Mouse (Mus musculus) forebrain, embryonic 14.5 days (tissue): Measurements from ENCODE around the gene Heg1. TPM values are rescaled to one million over a fixed set of nuclear protein-coding genes. Genes with fewer than 3 reads are reported as not detected.

Experiments used
- ATAC-seq: fragments of 200-750 bp; cut with Nextera tagmentation; 2 replicates; pipeline ENCODE4 v1.8.0; 2017; ENCODE audit warnings: mild to moderate bottlenecking, moderate library complexity
- DNase-seq: peaks from one replicate; pipeline ENCODE4 v3.0.0-alpha.2; 2015; ENCODE audit warnings: low spot score
- H3K27ac ChIP-seq: fragments of 300-500 bp; sonication (generic); 2 replicates; pipeline ENCODE4 v1.5.1; 2014; ENCODE audit warnings: low read depth, mild to moderate bottlenecking, control low read depth, low read length, moderate library complexity
- H3K27me3 ChIP-seq: fragments of 300-500 bp; sonication (generic); replicated peaks from 2 replicates; pipeline ENCODE4 v1.6.1; 2014; ENCODE audit warnings: low read length, control low read depth, mixed read lengths; ENCODE audit not compliant: control insufficient read depth, insufficient read depth
- H3K36me3 ChIP-seq: fragments of 300-500 bp; sonication (generic); 2 replicates; pipeline ENCODE4 v1.6.1; 2014; ENCODE audit warnings: low read length, control low read depth; ENCODE audit not compliant: control insufficient read depth, insufficient read depth
- H3K4me1 ChIP-seq: fragments of 300-500 bp; sonication (generic); 2 replicates; pipeline ENCODE4 v1.6.1; 2014; ENCODE audit warnings: antibody characterized with exemption, low read length, control low read depth; ENCODE audit not compliant: control insufficient read depth, insufficient read depth
- H3K4me2 ChIP-seq: fragments of 300-500 bp; sonication (generic); 2 replicates; pipeline ENCODE4 v1.6.1; 2014; ENCODE audit warnings: mild to moderate bottlenecking, control low read depth, low read length
- H3K4me3 ChIP-seq: fragments of 300-500 bp; sonication (generic); 2 replicates; pipeline ENCODE4 v1.5.1; 2014; ENCODE audit warnings: low read depth, low read length, control low read depth
- H3K9ac ChIP-seq: fragments of 300-500 bp; sonication (generic); 2 replicates; pipeline ENCODE4 v1.6.1; 2014; ENCODE audit warnings: mild to moderate bottlenecking, low read length, control low read depth, moderate library complexity
- H3K9me3 ChIP-seq: fragments of 300-500 bp; sonication (generic); replicated peaks from 2 replicates; pipeline ENCODE4 v1.6.1; 2016; ENCODE audit warnings: low read length, control low read depth, mixed read lengths; ENCODE audit not compliant: control insufficient read depth
- whole genome bisulfite sequencing: fragments of 180-500 bp; shearing (Covaris S2); extraction: QIAGEN DNeasy Blood & Tissue Kit; methylation state at CpG from one replicate; pipeline ENCODE4 v1.1.7; 2014; 5-methylcytosine and 5-hydroxymethylcytosine counted together
- polyA plus RNA-seq: library from polyadenylated mRNA; unstranded; fragments of >200 nt; fragmentation: Nextera tagmentation; extraction: Ambion mirVana; gene quantifications from 2 replicates; pipeline ENCODE4 v1.2.1, GENCODE M21; 2014

Gene Heg1
- polyA plus RNA-seq, 1 experiment from 2014 or later = 15.0 TPM

GRCm38 (mm10) chr16:33662841-33663240, 21.3 kb upstream of the Heg1 start:
- no peak for DNase-seq
- H3K27ac ChIP-seq = no peak overlapping the region
- no peak overlapping the region for H3K4me2 ChIP-seq
- H3K9ac ChIP-seq = no peak overlapping the region
- WGBS = 94% methylated on average over 10 of the region's 10 CpGs
- H3K27me3 ChIP-seq = no peaks in the 10 kb centered on the region
- H3K9me3 ChIP-seq = no peaks in the 10 kb centered on the region
- no peak for ATAC-seq
- H3K4me3 ChIP-seq = no peak overlapping the region
- H3K36me3 ChIP-seq = no peaks in the 10 kb centered on the region
- H3K4me1 ChIP-seq = no peaks in the 10 kb centered on the region

GRCm38 (mm10) chr16:33666226-33666625, 17.9 kb upstream of the Heg1 start:
- no peaks in the 10 kb centered on the region for H3K36me3 ChIP-seq
- no peaks in the 10 kb centered on the region for H3K27me3 ChIP-seq
- no peaks in the 10 kb centered on the region for H3K4me1 ChIP-seq
- no peak overlapping the region for H3K4me3 ChIP-seq
- H3K9ac ChIP-seq = no peak overlapping the region
- 92% methylated on average over 6 of the region's 6 CpGs for WGBS
- H3K4me2 ChIP-seq = no peak overlapping the region
- no peaks in the 10 kb centered on the region for H3K9me3 ChIP-seq
- ATAC-seq = no peak
- no peak for DNase-seq
- H3K27ac ChIP-seq = no peak overlapping the region

DNA sequence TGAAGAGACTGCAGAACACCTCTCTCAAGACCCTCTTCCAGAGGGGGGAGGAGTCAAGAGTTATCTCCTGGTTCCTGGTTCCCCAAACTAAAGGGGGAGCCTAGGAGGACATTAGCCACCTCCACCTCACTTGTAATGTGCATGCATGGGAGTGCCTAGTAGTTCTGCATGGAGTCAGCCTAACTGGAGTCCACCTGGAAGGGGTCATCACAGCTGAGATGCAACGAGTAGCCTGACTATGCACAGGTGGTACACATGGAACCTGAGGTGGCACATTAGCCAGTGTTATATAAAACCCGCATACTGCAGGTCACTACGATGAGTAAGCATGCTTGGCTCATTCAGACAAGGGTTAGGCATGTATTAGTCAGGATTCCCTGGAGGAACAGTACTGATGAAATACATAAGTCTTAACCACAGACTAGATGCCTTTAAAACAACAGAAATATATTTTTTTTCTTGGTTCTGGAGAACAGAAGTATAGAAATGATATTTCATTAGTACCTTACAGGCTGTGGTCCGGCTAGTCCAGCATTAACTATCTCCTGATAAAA, 17.1 kb upstream of the Heg1 start:
- WGBS = 88% methylated on average over 4 of the region's 4 CpGs
- Histone ChIP-seq H3K27ac (no peak overlapping the region), H3K36me3 (no peaks in the 10 kb centered on the region), H3K4me1 (no peaks in the 10 kb centered on the region), H3K9ac (no peak overlapping the region), H3K4me3 (no peak overlapping the region), H3K9me3 (no peaks in the 10 kb centered on the region), H3K27me3 (no peaks in the 10 kb centered on the region), H3K4me2 (no peak overlapping the region)
- DNase-seq = no peak
- ATAC-seq = no peak

GRCm38 (mm10) chr16:33668448-33668847, 15.7 kb upstream of the Heg1 start:
- H3K27me3 ChIP-seq = no peaks in the 10 kb centered on the region
- H3K4me3 ChIP-seq = no peak overlapping the region
- H3K9me3 ChIP-seq = no peaks in the 10 kb centered on the region
- no peaks in the 10 kb centered on the region for H3K36me3 ChIP-seq
- H3K4me2 ChIP-seq = no peak overlapping the region
- ATAC-seq (no peak), DNase-seq (no peak)
- H3K4me1 ChIP-seq = no peaks in the 10 kb centered on the region
- 83% methylated on average over 2 of the region's 2 CpGs for WGBS
- no peak overlapping the region for H3K9ac ChIP-seq
- H3K27ac ChIP-seq = no peak overlapping the region

DNA sequence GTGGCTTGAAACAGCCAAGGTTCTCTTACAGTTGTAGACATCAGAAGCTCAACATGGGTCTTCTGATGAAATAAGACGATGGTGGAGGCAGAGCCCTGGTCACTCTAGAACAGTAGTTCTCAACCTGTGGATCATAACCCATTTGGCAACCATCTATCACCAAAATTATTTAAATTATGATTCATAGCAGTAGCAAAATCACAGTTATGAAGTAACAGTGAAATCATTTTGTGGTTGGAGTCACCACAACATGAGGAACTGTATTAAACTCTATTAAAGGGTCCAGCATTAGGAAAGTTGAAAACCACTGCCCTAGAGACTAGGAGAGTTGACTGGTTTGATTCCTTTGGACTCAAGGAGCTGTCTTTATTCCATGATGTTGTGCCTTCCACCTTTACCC, 15.1 kb upstream of the Heg1 start:
- no peaks in the 10 kb centered on the region for H3K4me1 ChIP-seq
- no peak for ATAC-seq
- 90% methylated on average over 1 of the region's 1 CpGs for WGBS

GRCm38 (mm10) chr16:33670340-33670739, 13.8 kb upstream of the Heg1 start:
- no peak for ATAC-seq
- H3K9me3 ChIP-seq = no peaks in the 10 kb centered on the region
- DNase-seq = no peak
- no peaks in the 10 kb centered on the region for H3K36me3 ChIP-seq
- no peak overlapping the region for H3K9ac ChIP-seq
- H3K4me3 ChIP-seq = no peak overlapping the region
- H3K4me2 ChIP-seq = no peak overlapping the region
- no peaks in the 10 kb centered on the region for H3K4me1 ChIP-seq
- no peak overlapping the region for H3K27ac ChIP-seq
- 77% methylated on average over 3 of the region's 3 CpGs for WGBS
- no peaks in the 10 kb centered on the region for H3K27me3 ChIP-seq

More for the DNA sequence above, 15.1 kb upstream of the Heg1 start:
- H3K4me3 ChIP-seq = no peak overlapping the region
- H3K4me2 ChIP-seq = no peak overlapping the region
- H3K27me3 ChIP-seq = no peaks in the 10 kb centered on the region
- no peaks in the 10 kb centered on the region for H3K36me3 ChIP-seq
- no peaks in the 10 kb centered on the region for H3K9me3 ChIP-seq
- no peak overlapping the region for H3K27ac ChIP-seq
- no peak for DNase-seq
- H3K9ac ChIP-seq = no peak overlapping the region

DNA sequence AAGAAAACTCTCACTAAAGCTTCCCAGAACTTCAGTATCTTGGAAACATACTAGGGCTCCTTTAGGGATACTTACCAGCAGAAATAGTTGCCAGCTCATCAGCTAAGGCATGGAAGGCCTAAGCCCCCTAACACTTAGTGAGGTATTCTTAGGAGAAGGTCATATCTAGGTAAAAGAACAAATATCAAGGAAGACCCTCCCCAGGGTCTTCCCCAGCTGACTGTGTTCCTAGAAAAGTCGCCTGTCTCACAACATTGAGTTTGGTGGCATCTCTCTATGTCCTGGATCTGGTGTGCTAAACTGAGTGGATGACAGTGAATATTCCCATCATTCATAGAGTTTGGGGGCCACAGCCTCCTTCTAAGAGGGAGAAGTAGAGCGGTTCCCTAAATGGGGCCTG, 13.2 kb upstream of the Heg1 start:
- Histone ChIP-seq H3K4me2 (no peak overlapping the region), H3K36me3 (no peaks in the 10 kb centered on the region), H3K27ac (no peak overlapping the region), H3K4me1 (no peaks in the 10 kb centered on the region), H3K27me3 (no peaks in the 10 kb centered on the region), H3K4me3 (no peak overlapping the region), H3K9ac (no peak overlapping the region), H3K9me3 (no peaks in the 10 kb centered on the region)
- 91% methylated on average over 2 of the region's 2 CpGs for WGBS
- ATAC-seq (no peak), DNase-seq (no peak)

GRCm38 (mm10) chr16:33672188-33672587, 12.0 kb upstream of the Heg1 start:
- no peaks in the 10 kb centered on the region for H3K36me3 ChIP-seq
- H3K4me1 ChIP-seq = no peaks in the 10 kb centered on the region
- ATAC-seq = no peak
- DNase-seq = no peak
- no peak overlapping the region for H3K27ac ChIP-seq
- 88% methylated on average over 3 of the region's 4 CpGs for WGBS
- H3K4me3 ChIP-seq = no peak overlapping the region
- no peaks in the 10 kb centered on the region for H3K27me3 ChIP-seq
- no peaks in the 10 kb centered on the region for H3K9me3 ChIP-seq
- H3K9ac ChIP-seq = no peak overlapping the region
- no peak overlapping the region for H3K4me2 ChIP-seq

GRCm38 (mm10) chr16:33672643-33673042, 11.5 kb upstream of the Heg1 start:
- DNase-seq (no peak), ATAC-seq (no peak)
- Histone ChIP-seq H3K4me1 (no peaks in the 10 kb centered on the region), H3K9me3 (no peaks in the 10 kb centered on the region), H3K27ac (no peak overlapping the region), H3K36me3 (no peaks in the 10 kb centered on the region), H3K9ac (no peak overlapping the region), H3K4me2 (no peak overlapping the region), H3K4me3 (no peak overlapping the region), H3K27me3 (no peaks in the 10 kb centered on the region)
- WGBS = 87% methylated on average over 4 of the region's 4 CpGs
